Mouse (Mus musculus): ENCODE measurements at regions not wholly inside any gene's neighbourhood (a gene's known extent, or its start where the extent isn't known, plus 50 kb on each side); places are given as distances from the start of the nearest gene placed in this dataset.
A peak's percentile ranks its signal among the peaks of the same experiment; 100 is the strongest.

- no peak for DNase-seq
Observed at GRCm38 (mm10) chr19:6684921-6685320, 142.1 kb upstream of the Slc22a12 start.

GRCm38 (mm10) chr19:6679392-6680307 lies 136.8 kb upstream of the Slc22a12 start:
- no peak for DNase-seq

DNA sequence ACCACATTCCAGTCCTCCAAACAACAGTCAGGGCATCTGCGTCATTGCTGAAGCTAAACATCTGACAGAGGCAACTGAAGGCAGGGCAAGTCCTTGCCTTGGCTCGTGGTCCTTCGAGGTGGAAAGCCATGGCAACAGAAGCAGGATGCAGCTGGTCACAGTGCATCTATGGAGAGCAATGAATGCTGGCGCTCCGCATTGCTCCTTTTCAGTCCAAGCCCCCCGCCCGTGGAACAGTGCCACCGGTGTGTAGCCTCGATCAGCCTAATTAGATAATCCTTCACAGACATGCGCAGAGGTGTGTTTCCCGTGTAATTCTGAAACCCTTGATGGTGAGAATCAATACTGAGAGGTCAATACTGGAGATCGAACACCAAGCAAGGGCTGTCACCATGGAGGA lies 134.7 kb upstream of the Slc22a12 start:
- no peak for DNase-seq

DNA sequence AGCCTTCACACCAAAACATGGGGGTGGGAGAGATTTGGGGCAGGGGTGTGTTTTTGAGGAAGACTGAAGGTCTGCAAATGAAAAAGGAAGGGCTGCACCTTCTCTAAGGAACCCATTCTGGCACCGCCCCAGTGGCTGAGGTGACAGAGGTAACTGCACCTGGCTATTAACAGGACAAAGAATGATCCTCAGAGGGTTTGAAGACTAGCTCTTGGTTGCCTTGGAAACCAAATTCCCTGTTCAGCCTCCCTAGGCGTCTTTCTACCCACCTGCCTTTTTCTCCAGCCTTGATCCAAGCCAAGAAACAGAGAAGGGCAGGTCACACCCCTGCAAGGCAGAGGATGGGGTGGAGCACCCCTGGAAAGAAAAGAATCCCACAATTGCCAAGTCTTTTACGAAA lies 132.8 kb upstream of the Slc22a12 start:
- DNase-seq: no peak

GRCm38 (mm10) chr19:6671696-6672095 lies 128.9 kb upstream of the Slc22a12 start:
- peak; percentile 33 for DNase-seq

DNA sequence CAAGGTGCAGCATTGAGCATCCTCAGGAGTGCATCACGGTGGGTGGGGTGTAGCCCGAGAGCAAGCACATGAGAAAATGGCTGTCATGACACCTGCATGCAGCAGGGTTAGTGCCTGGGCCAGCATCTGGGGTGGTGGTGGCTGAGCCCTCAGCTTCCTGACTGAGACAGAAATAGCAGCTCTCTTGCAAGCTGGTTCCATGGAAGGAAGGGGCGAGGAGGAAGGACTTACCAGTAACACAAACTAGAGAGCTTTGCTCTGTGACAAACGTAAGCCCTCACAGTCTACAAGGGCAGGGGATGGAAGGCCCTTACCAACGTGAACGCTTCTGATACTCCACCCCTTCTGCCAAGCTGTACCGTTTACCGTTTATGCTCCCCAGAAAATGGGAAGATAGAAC lies 127.0 kb upstream of the Slc22a12 start:
- no peak for DNase-seq

DNA sequence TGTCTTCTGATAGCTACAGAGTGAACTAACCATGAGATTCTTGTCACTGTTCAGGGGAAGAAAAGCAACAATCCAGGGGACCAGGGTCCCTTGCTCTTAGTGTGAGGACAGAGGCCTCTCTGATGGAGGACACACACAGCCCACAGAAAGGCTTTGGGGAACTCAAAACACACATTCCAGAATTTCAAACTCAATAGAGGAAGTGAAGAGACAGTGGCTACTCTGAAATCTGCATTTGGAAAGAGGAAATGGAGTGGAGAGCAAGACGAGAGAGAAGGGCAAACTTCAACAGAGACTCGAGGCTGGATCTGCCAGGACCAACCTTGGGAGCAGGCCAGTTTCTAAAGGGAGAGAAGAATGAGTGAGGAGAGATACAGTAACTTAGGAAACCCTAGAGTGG lies 125.7 kb upstream of the Slc22a12 start:
- DNase-seq: no peak

DNA sequence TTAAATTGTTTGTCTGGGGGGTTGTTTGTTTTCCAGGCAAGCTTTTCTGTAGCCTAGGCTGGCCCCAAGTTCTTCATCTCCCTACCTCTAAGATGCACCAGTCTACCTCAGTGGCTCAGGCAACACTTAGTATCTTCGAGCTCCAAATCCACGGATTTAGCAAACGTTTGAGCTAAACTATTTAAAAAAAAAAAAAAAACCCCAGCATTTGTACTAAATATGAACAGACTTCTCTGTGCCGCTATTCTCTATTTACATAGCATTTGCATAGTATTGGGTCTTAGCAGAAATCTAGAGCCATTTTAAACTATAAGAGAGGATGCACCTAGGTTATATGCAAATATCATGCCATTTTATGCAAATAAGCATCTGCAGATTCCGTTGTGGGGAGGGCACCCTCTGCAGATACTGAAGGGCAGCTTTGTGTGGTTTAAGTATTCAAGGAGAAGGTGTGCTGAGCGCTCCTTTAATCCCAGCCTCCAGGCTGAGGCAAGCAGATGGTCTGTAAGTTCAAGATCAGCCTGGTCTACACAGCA lies 123.4 kb upstream of the Slc22a12 start:
- DNase-seq: no peak

- no peak for DNase-seq
Observed at GRCm38 (mm10) chr19:6665264-6666054, 122.6 kb upstream of the Slc22a12 start.

DNA sequence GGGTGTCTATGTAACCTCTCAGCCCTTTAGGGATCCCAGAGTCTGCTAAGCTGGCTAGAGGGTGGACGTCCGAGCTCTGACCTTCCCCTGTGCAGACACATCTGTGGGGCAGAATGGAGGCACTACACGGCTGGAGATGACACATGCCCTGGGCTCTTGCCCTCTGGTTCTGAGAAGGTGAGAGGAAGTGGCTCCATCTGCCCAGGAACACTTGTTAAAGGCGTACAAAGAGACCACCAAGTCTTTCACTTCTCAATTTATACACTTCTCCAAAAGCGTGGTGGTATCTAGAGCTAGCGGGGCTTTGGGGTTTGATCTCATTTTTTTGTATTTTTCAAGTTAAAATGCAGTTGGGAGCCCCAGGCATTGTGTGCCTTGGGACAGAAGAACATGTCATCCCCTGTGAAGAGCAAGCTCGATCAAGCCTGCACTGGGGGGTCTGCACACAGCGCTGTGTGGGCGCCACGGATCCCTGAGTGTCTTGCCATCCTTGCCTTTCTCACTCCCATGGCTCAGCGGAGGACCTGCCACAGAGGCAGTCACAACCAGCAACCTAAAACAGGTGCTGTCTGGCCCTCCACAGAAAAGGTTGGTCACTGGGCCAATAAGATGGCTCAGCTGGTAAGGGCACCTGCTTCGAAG lies 121.6 kb upstream of the Slc22a12 start:
- no peak for DNase-seq

- DNase-seq: peak; percentile 84
Observed at GRCm38 (mm10) chr19:6663391-6663790, 120.6 kb upstream of the Slc22a12 start.

GRCm38 (mm10) chr19:6662346-6662939 lies 119.6 kb upstream of the Slc22a12 start:
- no peak for DNase-seq

DNA sequence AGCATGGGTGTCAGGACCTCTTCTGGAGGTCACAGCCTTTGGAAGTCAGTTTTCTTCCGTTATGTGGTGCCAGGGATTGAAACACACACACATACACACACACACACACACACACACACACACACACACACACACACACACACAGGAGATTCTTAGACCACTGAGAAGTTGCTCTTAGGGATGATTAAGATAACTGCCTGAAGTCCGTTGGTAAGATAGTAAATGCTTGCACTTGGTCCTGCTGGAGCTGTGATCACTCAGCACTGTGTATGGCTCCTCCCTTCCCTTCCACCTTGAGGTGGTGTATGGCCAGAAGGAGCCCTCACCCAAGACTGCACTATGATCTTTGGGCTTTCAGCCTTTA lies 118.7 kb upstream of the Slc22a12 start:
- DNase-seq: no peak

DNA sequence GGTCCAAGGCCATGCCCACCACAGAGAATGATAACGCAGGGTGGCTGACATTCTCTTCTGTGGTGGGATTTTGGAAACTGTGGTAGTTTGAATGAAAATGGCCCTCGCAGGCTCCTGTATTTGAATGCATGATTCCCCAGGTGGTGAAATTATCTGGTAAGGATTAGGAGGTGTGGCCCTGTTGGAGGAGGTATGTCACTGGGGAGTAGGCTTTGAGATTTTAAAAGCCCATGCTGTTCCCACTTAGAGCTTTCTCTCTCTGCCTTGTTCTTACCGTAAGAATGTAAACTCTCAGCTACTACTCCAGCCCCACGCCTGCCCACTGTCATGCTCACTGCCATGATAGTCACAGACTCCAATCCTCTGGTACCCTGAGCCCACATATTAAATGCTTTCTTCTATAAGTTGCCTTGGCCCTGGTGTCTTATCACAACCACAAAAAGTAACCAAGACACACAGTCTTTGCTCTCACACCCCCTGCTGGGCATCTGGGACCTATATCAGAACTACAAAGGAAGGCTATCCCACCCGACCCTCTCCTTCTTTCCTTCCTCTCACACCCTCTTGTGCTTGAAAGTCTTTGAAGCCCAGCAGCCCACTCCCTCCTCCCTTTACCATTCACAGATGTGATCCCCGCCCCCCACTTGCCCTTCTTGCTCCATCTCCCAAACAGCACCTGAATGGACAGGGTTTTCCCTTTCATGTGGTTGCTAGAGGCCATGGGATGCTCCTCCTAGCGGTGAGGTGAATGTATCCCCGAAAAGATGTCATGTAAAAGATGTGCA lies 118.1 kb upstream of the Slc22a12 start:
- DNase-seq: no peak

DNA sequence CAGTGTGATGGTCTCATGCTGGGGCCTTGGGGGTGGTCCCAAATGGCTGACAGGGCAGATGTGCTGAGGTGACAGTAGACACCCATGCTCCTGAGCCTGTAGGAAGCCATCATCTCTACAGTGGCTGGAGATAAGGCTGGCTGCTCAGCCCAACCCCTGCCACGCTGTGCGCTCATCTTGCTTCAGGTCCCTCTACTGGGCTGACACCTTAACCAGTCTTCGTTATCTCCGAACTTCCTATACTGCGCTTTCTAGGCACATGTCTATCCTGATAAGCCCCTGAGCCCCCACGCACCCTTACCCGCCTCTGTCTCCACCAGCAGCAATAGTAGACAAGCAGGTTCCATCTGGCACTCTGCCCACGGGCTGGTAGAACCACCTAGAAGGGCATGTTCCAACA lies 117.3 kb upstream of the Slc22a12 start:
- DNase-seq: no peak

- DNase-seq: no peak
Observed at GRCm38 (mm10) chr19:6654550-6654949, 111.7 kb upstream of the Slc22a12 start.

DNA sequence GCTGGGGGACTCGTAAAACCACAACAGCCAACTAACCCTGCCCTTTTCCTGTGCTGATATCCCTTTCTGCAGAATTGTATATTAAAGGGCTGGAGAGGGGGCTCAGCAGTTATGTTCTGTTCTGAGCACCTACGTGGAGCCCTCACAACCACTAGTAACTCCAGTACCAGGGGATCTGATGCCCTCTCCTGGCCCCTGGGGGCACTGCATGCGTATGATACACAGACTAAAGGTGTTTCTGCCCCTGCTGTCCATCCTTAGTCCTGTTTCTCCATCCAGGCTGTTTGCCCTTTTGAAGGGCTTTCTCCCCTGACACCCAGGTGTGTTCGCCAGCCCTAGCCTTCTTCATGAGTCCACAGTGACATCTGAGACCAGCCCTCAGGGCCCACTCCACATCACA lies 109.9 kb upstream of the Slc22a12 start:
- DNase-seq: no peak

GRCm38 (mm10) chr19:6651192-6651591 lies 108.4 kb upstream of the Slc22a12 start:
- no peak for DNase-seq

- DNase-seq: no peak
Observed at GRCm38 (mm10) chr19:6649885-6650284, 107.1 kb upstream of the Slc22a12 start.

DNA sequence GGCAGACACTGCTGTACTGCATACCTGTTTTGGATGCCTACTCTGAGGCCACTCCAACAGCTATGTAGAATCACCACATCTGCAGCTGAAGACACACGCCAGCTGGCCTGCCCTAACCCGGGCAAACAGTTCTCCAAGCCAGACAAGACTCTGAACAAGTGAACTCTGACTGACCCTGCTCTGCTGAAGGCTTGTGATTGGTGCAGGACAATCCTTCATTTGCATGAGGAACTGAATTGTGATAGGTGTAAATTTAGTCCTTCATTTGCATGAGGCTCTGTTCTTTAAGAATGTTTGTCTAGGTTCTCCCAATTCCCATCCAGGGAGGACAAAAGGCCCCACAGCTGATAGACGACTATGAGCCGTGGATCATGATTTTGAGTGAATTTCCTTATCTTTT lies 104.9 kb upstream of the Slc22a12 start:
- DNase-seq: no peak

GRCm38 (mm10) chr19:6647216-6647615 lies 104.4 kb upstream of the Slc22a12 start:
- no peak for DNase-seq

GRCm38 (mm10) chr19:6645912-6646311 lies 103.1 kb upstream of the Slc22a12 start:
- DNase-seq: no peak

All from cerebellum, adult 9-11 months (tissue).